Mouse (Mus musculus): ENCODE results near the gene Ppp1r3g. TPM values are rescaled to one million over a fixed set of nuclear protein-coding genes. Genes with fewer than 3 reads are reported as not detected.
A peak's percentile ranks its signal among the peaks of the same experiment; 100 is the strongest.

Gene Ppp1r3g
- not detected in 2 replicates for total RNA-seq (2017)

- no peak for ATAC-seq (replicated peaks in 1 of 2; ENCODE audit: insufficient read depth in 1 of 2, low FRiP score in 2 of 2, low TSS enrichment in 1 of 2, low read depth in 1 of 2, poor library complexity in 2 of 2, severe bottlenecking in 2 of 2)
These were observed at the start of gene Ppp1r3g for GRCm38 (mm10) chr13:35958539-35958938. Ppp1r3g (plus strand) TSS chr13:35958839.

DNA sequence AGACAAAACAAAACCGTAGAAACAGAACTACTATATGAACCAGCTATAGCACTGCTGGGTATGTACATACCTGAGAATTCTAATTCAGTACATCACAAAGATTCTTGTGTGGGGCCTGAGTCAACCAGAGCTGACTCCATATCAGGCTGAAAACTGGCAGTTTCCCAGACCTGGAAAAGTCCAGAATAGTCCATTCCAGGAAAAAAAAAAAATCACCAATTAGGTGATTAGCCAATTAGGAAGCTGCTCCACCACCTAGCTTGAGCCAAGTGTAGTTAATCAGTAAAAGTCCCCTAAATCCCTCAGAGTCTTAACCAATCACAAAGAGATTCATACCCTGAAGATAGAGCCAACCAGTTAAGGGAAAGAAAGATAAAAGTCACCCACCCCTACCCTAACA, 47.2 kb upstream of the Ppp1r3g start:
- ATAC-seq (replicated peaks in 1 of 2; ENCODE audit: insufficient read depth in 1 of 2, low FRiP score in 2 of 2, low TSS enrichment in 1 of 2, low read depth in 1 of 2, poor library complexity in 2 of 2, severe bottlenecking in 2 of 2): no peak

GRCm38 (mm10) chr13:35937991-35938390, 20.6 kb upstream of the Ppp1r3g start:
- no peak for ATAC-seq (replicated peaks in 1 of 2; ENCODE audit: insufficient read depth in 1 of 2, low FRiP score in 2 of 2, low TSS enrichment in 1 of 2, low read depth in 1 of 2, poor library complexity in 2 of 2, severe bottlenecking in 2 of 2)

DNA sequence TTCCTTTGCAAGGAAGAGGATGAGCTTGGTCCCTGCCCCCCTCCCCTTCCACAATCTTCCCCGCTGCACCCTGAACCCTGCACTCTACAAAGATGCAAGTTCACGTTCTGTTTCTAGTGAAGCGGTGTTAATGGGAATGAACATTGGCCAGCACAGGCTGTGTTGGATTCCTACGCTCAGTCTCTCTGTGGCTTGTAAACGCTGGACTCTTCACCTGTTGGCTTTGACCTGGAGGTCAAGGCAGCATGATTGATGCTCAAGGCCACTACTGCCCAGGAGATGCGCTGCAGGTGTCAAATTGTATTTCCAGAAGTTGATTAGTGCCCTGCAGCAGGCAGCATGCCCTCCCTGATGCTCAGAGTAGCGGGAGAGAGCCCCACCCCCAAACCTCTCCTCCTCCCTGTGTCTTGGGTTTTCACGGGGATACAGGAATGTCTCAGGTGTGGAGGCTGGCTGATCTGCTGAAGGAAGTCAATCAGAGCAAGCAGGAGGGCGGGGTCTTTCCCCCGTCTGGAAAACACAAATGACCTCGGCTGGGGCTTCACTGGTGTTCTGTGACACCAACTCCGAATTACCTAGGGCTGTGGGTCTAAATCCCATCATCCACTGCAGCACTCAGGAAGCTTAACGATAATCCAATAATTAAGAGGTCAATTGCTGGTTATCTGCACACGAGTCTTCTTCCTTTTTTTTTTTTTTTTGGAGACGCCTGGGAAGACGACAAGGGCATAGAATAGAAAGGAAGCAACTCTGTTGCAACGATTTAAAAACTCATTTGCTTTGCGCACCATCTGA, 18.6 kb upstream of the Ppp1r3g start:
- no peak for ATAC-seq (replicated peaks in 1 of 2; ENCODE audit: insufficient read depth in 1 of 2, low FRiP score in 2 of 2, low TSS enrichment in 1 of 2, low read depth in 1 of 2, poor library complexity in 2 of 2, severe bottlenecking in 2 of 2)

GRCm38 (mm10) chr13:35940934-35941333, 17.7 kb upstream of the Ppp1r3g start:
- peak; percentile 17 to 53; a peak in 1 of 4 replicates for ATAC-seq (replicated peaks in 1 of 2; ENCODE audit: insufficient read depth in 1 of 2, low FRiP score in 2 of 2, low TSS enrichment in 1 of 2, low read depth in 1 of 2, poor library complexity in 2 of 2, severe bottlenecking in 2 of 2)

DNA sequence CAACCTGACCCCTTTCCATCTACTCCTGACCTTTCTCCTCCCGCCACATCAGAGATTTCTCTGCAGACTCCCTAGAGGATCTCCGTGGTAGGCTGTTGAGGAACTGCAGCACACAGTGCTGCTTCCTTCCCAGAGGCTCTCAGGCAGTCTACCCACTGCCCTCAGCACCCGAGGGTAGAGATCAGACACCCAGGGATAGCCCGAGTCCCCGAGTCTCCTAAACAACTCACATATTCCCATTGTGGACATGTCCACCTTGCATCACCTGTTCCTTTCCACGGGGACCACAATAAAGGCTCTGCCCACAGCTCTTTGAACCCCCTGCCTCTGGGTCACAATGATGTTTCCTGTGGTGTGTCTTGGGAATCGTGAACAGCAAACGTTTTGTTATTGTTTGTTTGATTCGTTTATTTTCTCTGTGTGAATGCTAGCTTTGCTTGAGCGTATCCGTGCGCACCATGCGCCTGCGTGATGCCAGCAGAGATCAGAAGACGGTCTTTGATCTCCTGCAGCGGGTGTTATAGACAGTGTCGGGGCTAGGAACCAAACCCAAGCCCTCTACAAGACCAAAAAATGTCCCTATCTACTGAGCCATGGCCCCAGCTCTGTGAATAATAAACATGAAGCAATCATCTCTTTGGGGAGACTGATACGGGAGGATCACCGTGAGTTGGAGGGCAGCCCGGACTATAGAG, 11.8 kb upstream of the Ppp1r3g start:
- no peak for ATAC-seq (replicated peaks in 1 of 2; ENCODE audit: insufficient read depth in 1 of 2, low FRiP score in 2 of 2, low TSS enrichment in 1 of 2, low read depth in 1 of 2, poor library complexity in 2 of 2, severe bottlenecking in 2 of 2)

- peak; percentile 46 to 61; a peak in 2 of 4 replicates for ATAC-seq (replicated peaks in 1 of 2; ENCODE audit: insufficient read depth in 1 of 2, low FRiP score in 2 of 2, low TSS enrichment in 1 of 2, low read depth in 1 of 2, poor library complexity in 2 of 2, severe bottlenecking in 2 of 2)
These were observed 11.2 kb upstream of the Ppp1r3g start for GRCm38 (mm10) chr13:35947354-35948000.

DNA sequence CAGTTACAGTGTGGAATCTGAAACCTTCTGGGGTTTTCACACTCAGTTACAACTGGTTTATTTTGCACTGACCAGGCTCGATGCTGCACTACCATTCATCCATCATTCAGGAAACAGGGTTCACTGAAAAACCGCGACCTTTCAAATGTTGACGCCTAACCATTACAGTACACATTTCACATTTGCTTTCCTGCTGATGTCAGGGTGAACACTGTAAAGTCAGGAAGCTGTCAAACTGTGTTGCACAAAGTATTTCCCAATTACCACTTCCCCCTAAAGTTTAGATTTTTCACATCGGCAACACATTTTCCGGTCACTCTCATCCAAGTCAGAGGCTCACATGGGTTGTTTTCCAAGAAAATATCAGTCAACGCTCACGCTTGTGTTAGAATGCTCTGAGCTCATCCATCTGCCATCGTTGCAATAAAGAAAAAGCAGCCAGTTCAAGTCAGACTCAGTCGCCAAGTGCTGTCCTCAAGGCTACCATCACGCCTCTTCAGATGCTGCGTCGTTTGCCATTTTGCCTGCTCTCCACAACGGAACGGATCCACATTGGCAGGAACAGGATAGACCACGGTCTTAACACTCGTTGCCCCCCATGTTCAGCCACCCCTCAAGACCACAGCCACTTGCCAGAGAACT, 8.7 kb upstream of the Ppp1r3g start:
- peak; percentile 54 to 78 for ATAC-seq (replicated peaks in 1 of 2; ENCODE audit: insufficient read depth in 1 of 2, low FRiP score in 2 of 2, low TSS enrichment in 1 of 2, low read depth in 1 of 2, poor library complexity in 2 of 2, severe bottlenecking in 2 of 2)

- no peak for ATAC-seq (replicated peaks in 1 of 2; ENCODE audit: insufficient read depth in 1 of 2, low FRiP score in 2 of 2, low TSS enrichment in 1 of 2, low read depth in 1 of 2, poor library complexity in 2 of 2, severe bottlenecking in 2 of 2)
These were observed 890 bp downstream of the Ppp1r3g start for GRCm38 (mm10) chr13:35959391-35960067.

GRCm38 (mm10) chr13:35963583-35963982, 4.9 kb downstream of the Ppp1r3g start:
- ATAC-seq (replicated peaks in 1 of 2; ENCODE audit: insufficient read depth in 1 of 2, low FRiP score in 2 of 2, low TSS enrichment in 1 of 2, low read depth in 1 of 2, poor library complexity in 2 of 2, severe bottlenecking in 2 of 2): no peak

DNA sequence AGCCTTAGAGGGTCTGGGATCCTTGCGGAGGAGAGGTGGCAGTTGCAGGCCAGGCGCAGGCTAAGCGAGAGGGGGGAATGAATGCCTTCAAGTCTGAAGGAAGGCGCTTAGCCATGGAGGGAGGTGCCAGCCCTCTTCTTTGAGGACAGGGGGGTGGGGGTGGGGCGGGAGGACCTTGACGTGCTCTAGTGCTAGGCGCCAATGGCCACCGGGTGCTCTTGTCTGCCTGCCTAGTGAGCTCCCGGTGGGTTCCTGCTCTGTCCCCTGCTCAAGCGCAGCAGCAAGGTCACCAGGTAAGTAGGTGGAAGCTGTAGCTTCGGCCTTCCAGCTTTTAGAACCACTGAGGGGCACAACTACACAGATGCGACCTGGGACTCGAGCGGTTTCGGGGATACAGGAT, 9.1 kb downstream of the Ppp1r3g start:
- ATAC-seq (replicated peaks in 1 of 2; ENCODE audit: insufficient read depth in 1 of 2, low FRiP score in 2 of 2, low TSS enrichment in 1 of 2, low read depth in 1 of 2, poor library complexity in 2 of 2, severe bottlenecking in 2 of 2): no peak

GRCm38 (mm10) chr13:35968131-35968718, 9.6 kb downstream of the Ppp1r3g start:
- ATAC-seq (replicated peaks in 1 of 2; ENCODE audit: insufficient read depth in 1 of 2, low FRiP score in 2 of 2, low TSS enrichment in 1 of 2, low read depth in 1 of 2, poor library complexity in 2 of 2, severe bottlenecking in 2 of 2): peak in 1 of 2 experiments; percentile 44; a peak in 2 of 4 replicates

- peak; percentile 44 to 54; a peak in 3 of 4 replicates for ATAC-seq (replicated peaks in 1 of 2; ENCODE audit: insufficient read depth in 1 of 2, low FRiP score in 2 of 2, low TSS enrichment in 1 of 2, low read depth in 1 of 2, poor library complexity in 2 of 2, severe bottlenecking in 2 of 2)
These were observed 10.2 kb downstream of the Ppp1r3g start for GRCm38 (mm10) chr13:35968719-35969430.

DNA sequence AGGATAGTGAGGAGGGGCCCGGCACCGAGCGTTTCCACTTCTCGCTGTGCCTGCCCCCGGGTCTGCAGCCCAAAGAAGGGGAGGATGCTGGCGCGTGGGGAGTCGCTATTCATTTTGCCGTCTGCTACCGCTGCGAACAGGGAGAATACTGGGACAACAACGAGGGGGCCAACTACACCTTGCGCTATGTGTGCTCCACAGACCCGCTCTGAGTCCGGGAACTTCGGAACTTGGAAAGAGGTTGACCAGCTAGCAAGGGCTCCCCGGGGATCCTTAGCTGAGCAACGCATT, 10.7 kb downstream of the Ppp1r3g start:
- no peak for ATAC-seq (replicated peaks in 1 of 2; ENCODE audit: insufficient read depth in 1 of 2, low FRiP score in 2 of 2, low TSS enrichment in 1 of 2, low read depth in 1 of 2, poor library complexity in 2 of 2, severe bottlenecking in 2 of 2)

DNA sequence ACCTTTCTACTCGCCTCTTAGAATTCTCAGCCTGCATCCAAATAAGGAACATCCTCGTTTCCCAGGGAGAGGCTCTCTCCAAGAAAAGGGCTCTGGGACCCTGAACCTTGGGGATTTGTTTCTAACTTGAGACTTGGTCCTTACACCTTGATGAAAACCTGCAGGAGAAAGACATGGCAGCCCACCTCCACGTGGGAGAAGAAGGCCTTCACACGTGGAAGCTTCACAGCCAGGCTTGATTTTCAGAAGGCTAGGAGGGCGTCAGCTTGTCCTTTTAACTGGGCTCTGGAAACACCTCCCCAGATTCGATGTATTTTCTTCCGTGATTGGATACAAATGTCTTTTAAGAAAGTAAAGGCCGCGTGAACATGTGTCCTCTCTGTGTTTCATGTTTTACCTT, 11.2 kb downstream of the Ppp1r3g start:
- no peak for ATAC-seq (replicated peaks in 1 of 2; ENCODE audit: insufficient read depth in 1 of 2, low FRiP score in 2 of 2, low TSS enrichment in 1 of 2, low read depth in 1 of 2, poor library complexity in 2 of 2, severe bottlenecking in 2 of 2)

GRCm38 (mm10) chr13:35976912-35977311, 18.3 kb downstream of the Ppp1r3g start:
- ATAC-seq (replicated peaks in 1 of 2; ENCODE audit: insufficient read depth in 1 of 2, low FRiP score in 2 of 2, low TSS enrichment in 1 of 2, low read depth in 1 of 2, poor library complexity in 2 of 2, severe bottlenecking in 2 of 2): no peak
